Mouse (Mus musculus): ENCODE data around the gene Hist3h2ba. TPM values are rescaled to one million over a fixed set of nuclear protein-coding genes. Genes with fewer than 3 reads are reported as not detected.
A peak's percentile ranks its signal among the peaks of the same experiment; 100 is the strongest.

The Hist3h2ba gene
- total and polyA plus RNA-seq, 2 experiments from 2014 or later = 7.0 to 26.3 TPM

DNA sequence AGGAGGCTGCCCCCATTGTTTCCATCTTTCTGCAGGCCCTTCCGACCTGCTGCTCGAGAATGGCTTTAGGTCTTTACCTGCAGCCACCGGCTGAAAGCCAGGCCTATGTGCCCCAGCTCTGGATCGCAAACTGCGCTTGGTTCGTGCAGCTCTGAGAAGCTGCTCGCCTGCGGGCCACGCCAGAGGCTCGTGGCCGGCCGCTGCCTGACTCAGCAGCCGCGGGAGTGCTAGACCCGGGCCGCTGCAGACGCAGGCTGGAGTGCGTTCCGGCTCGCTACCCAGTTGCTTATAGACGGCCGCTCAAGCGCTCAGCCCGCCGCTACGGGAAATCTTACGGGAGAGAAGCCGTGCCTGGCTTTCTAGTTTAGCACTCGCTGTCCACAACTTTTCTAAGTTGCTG is 28.4 kb downstream of the Hist3h2ba start:
- H3K27ac ChIP-seq (ENCODE audit: low read depth) = peak overlapping the region; percentile 87
- no peaks in the 10 kb centered on the region for H3K27me3 ChIP-seq (ENCODE audit: control insufficient read depth, insufficient read depth, low read length)
- DNase-seq (ENCODE audit: low spot score) = no peak
- TF ChIP-seq CTCF (IDR thresholded peaks at IDR 0.05; ENCODE audit: low read depth) (no peak), EP300 (IDR thresholded peaks at IDR 0.05; ENCODE audit: low read depth) (no peak)
- peak overlapping the region; percentile 90 for H3K4me2 ChIP-seq (ENCODE audit: low read depth, low read length)
- peaks cover 3% of the 10 kb centered on the region; the same call in 1 of the 2 replicates for H3K36me3 ChIP-seq (replicated peaks; ENCODE audit: control insufficient read depth, insufficient read depth, low read length)
- H3K9ac ChIP-seq (replicated peaks; ENCODE audit: low read depth, low read length) = peak overlapping the region; percentile 90
- peak overlapping the region; percentile 88 for H3K4me3 ChIP-seq (ENCODE audit: low read depth, low read length)
- H3K4me1 ChIP-seq (ENCODE audit: control insufficient read depth, insufficient read depth) = peaks cover 31% of the 10 kb centered on the region
- ATAC-seq (ENCODE audit: insufficient read depth, low read depth) = no peak
- under 1% methylated on average over 29 of the region's 29 CpGs for WGBS
- H3K9me3 ChIP-seq (replicated peaks; ENCODE audit: control insufficient read depth, low read length) = no peaks in the 10 kb centered on the region

DNA sequence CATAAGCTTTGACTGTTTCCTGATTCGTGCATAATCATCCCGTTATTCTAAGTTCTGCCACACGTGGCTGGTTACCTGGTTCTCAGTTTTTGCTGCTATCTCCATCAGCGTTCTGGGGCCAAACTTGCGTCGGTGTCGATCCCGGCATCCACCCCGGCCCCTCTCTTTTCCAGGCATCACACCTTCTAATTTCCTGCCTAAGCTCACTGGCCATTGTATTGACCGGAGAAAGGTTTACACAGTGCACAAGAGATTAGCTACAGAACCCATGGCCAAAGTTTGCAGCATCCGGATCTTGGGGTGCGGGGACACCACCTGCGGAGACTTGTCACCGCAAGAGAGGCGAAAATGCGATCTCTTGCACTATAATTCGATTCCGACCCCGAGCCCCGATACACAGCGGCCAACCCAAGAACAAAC is 28.9 kb downstream of the Hist3h2ba start:
- WGBS = under 1% methylated on average over 21 of the region's 21 CpGs
- no peak for TF ChIP-seq CTCF (IDR thresholded peaks at IDR 0.05; ENCODE audit: low read depth)
- no peak for TF ChIP-seq EP300 (IDR thresholded peaks at IDR 0.05; ENCODE audit: low read depth)
- Histone ChIP-seq H3K4me2 (ENCODE audit: low read depth, low read length) (peak overlapping the region; percentile 90), H3K27me3 (ENCODE audit: control insufficient read depth, insufficient read depth, low read length) (no peaks in the 10 kb centered on the region), H3K9me3 (replicated peaks; ENCODE audit: control insufficient read depth, low read length) (no peaks in the 10 kb centered on the region), H3K9ac (replicated peaks; ENCODE audit: low read depth, low read length) (peak overlapping the region; percentile 90), H3K27ac (ENCODE audit: low read depth) (peak overlapping the region; percentile 87), H3K4me1 (ENCODE audit: control insufficient read depth, insufficient read depth) (peaks cover 36% of the 10 kb centered on the region), H3K36me3 (replicated peaks; ENCODE audit: control insufficient read depth, insufficient read depth, low read length) (peaks cover 7% of the 10 kb centered on the region), H3K4me3 (ENCODE audit: low read depth, low read length) (peak overlapping the region; percentile 88)
- ATAC-seq (ENCODE audit: insufficient read depth, low read depth) (no peak), DNase-seq (ENCODE audit: low spot score) (no peak)

DNA sequence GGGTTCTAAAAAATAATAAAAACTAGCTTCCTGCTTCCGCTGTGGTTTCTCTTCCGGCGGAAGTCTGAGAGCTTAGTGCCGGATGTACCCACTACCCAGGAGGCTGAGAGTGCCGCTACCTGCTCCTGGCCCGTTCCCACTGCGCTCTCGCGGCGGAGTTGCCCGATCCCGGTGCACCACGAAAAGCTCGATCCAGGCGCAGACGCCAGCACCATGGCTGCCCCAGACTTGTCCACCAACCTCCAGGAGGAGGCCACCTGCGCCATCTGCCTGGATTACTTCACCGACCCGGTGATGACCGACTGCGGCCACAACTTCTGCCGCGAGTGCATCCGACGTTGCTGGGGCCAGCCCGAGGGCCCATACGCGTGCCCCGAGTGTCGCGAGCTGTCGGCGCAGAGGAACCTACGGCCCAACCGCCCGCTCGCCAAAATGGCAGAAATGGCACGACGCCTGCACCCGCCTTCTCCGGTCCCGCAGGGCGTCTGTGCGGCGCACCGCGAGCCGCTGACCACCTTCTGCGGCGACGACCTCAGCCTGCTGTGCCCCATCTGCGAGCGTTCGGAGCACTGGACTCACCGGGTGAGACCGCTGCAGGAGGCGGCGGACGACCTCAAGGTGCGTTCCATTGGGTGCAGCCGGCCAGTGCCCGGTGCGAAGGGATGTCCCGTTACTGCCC is 29.4 kb downstream of the Hist3h2ba start, which contains the start of gene Trim11:
Trim11 (plus strand) TSS at position 67 of the 679 bp plus-strand sequence.
- WGBS = 1% methylated on average over 64 of the region's 64 CpGs
- peaks cover 12% of the 10 kb centered on the region for H3K36me3 ChIP-seq (replicated peaks; ENCODE audit: control insufficient read depth, insufficient read depth, low read length)
- peak within 1 kb of the TSS; percentile 87 for H3K27ac ChIP-seq (ENCODE audit: low read depth)
- peaks cover 41% of the 10 kb centered on the region for H3K4me1 ChIP-seq (ENCODE audit: control insufficient read depth, insufficient read depth)
- peak within 1 kb of the TSS; percentile 88 for H3K4me3 ChIP-seq (ENCODE audit: low read depth, low read length)
- H3K27me3 ChIP-seq (ENCODE audit: control insufficient read depth, insufficient read depth, low read length) = no peaks in the 10 kb centered on the region
- TF ChIP-seq EP300 (IDR thresholded peaks at IDR 0.05; ENCODE audit: low read depth) = no peak
- TF ChIP-seq CTCF (IDR thresholded peaks at IDR 0.05; ENCODE audit: low read depth) = no peak
- peak within 1 kb of the TSS; percentile 90 for H3K9ac ChIP-seq (replicated peaks; ENCODE audit: low read depth, low read length)
- H3K4me2 ChIP-seq (ENCODE audit: low read depth, low read length) = peak within 1 kb of the TSS; percentile 90
- DNase-seq (ENCODE audit: low spot score) = peak; percentile 82
- H3K9me3 ChIP-seq (replicated peaks; ENCODE audit: control insufficient read depth, low read length) = no peaks in the 10 kb centered on the region
- peak; percentile 55 for ATAC-seq (ENCODE audit: insufficient read depth, low read depth)

DNA sequence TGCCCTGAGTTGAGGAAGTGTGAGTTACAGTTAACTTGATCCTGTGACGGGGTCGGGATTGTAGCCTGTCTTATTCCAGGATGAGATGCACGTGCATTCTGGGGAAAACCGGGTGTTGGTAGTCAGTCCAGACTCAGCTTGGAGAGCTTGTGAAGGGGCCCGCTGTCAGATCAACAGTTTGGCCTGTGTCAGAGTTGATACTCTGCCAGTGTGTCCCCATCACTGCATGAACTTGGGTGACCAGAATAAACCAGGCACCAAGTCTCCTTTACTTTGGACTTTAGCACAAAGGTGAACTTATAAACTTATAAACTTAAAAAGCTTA is 29.9 kb downstream of the Hist3h2ba start:
- Histone ChIP-seq H3K9me3 (replicated peaks; ENCODE audit: control insufficient read depth, low read length) (no peaks in the 10 kb centered on the region), H3K27ac (ENCODE audit: low read depth) (peak overlapping the region; percentile 87), H3K4me1 (ENCODE audit: control insufficient read depth, insufficient read depth) (peaks cover 41% of the 10 kb centered on the region), H3K36me3 (replicated peaks; ENCODE audit: control insufficient read depth, insufficient read depth, low read length) (peaks cover 13% of the 10 kb centered on the region), H3K9ac (replicated peaks; ENCODE audit: low read depth, low read length) (peak overlapping the region; percentile 90), H3K4me3 (ENCODE audit: low read depth, low read length) (peak overlapping the region; percentile 88), H3K4me2 (ENCODE audit: low read depth, low read length) (peak overlapping the region; percentile 90), H3K27me3 (ENCODE audit: control insufficient read depth, insufficient read depth, low read length) (no peaks in the 10 kb centered on the region)
- 2% methylated on average over 5 of the region's 5 CpGs for WGBS
- TF ChIP-seq CTCF (IDR thresholded peaks at IDR 0.05; ENCODE audit: low read depth) (no peak), EP300 (IDR thresholded peaks at IDR 0.05; ENCODE audit: low read depth) (no peak)
- no peak for ATAC-seq (ENCODE audit: insufficient read depth, low read depth)
- DNase-seq (ENCODE audit: low spot score) = no peak

DNA sequence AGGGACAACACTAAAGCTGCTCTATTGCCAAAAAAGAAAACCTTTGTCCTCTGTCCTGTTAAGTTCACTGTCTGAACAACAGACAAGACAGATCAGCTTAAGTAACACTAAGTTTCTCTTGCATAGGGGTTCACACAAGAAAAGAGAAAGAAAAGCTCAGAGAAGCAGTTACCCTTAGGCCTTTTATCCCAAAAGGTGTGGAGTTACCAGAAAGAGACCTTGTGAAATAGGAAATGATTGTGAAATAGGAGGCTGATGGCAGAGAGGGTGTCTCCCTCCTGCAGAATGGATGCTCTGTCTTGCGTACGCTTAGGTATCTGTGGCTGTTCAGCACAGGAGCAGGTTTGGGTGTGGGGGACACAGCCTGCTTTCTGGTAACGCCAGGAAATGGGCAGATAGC is 30.5 kb downstream of the Hist3h2ba start:
- ATAC-seq (ENCODE audit: insufficient read depth, low read depth) (no peak), DNase-seq (ENCODE audit: low spot score) (no peak)
- peaks cover 41% of the 10 kb centered on the region for H3K4me1 ChIP-seq (ENCODE audit: control insufficient read depth, insufficient read depth)
- 45% methylated on average over 3 of the region's 3 CpGs for WGBS
- H3K27me3 ChIP-seq (ENCODE audit: control insufficient read depth, insufficient read depth, low read length) = no peaks in the 10 kb centered on the region
- no peaks in the 10 kb centered on the region for H3K9me3 ChIP-seq (replicated peaks; ENCODE audit: control insufficient read depth, low read length)
- H3K9ac ChIP-seq (replicated peaks; ENCODE audit: low read depth, low read length) = peak overlapping the region; percentile 90
- peak overlapping the region; percentile 90 for H3K4me2 ChIP-seq (ENCODE audit: low read depth, low read length)
- H3K27ac ChIP-seq (ENCODE audit: low read depth) = peak overlapping the region; percentile 87; the same call in 1 of the 2 replicates
- TF ChIP-seq EP300 (IDR thresholded peaks at IDR 0.05; ENCODE audit: low read depth) = no peak
- TF ChIP-seq CTCF (IDR thresholded peaks at IDR 0.05; ENCODE audit: low read depth) = no peak
- H3K36me3 ChIP-seq (replicated peaks; ENCODE audit: control insufficient read depth, insufficient read depth, low read length) = peaks cover 18% of the 10 kb centered on the region
- H3K4me3 ChIP-seq (ENCODE audit: low read depth, low read length) = peak overlapping the region; percentile 88
